Mouse (Mus musculus) myocyte (in vitro differentiated cells): Measurements from ENCODE around the gene Gsdmc4.

ENCODE experiments used
- POLR2A ChIP-seq: IDR thresholded peaks from one replicate; pipeline ENCODE4 v1.6.1; 2011; ENCODE audit warnings: low read depth, mild to moderate bottlenecking, control low read depth, moderate library complexity; ENCODE audit not compliant: insufficient read length
- POLR2AphosphoS2 ChIP-seq: IDR thresholded peaks from one replicate; pipeline ENCODE4 v1.6.1; 2011; ENCODE audit warnings: low read depth, control low read depth; ENCODE audit not compliant: insufficient read length

- no peak for TF ChIP-seq POLR2A
- no peak for TF ChIP-seq POLR2AphosphoS2
Observed at GRCm38 (mm10) chr15:63926201-63926600, 14.1 kb upstream of the Gsdmc4 start.
